Mouse (Mus musculus): Measurements from ENCODE around the gene Gxylt2.

GRCm38 (mm10) chr6:100710866-100711265 lies 6.3 kb downstream of the Gxylt2 start:
- TF ChIP-seq POLR2A (IDR thresholded peaks at IDR 0.05; ENCODE audit: borderline replicate concordance, control insufficient read depth, low read depth, low read length) (no peak), CTCF (IDR thresholded peaks at IDR 0.05; ENCODE audit: control insufficient read depth, insufficient read depth, low read length) (no peak)
